Mouse (Mus musculus) forebrain, embryonic 13.5 days (tissue): ENCODE results near the gene Ykt6. TPM values are rescaled to one million over a fixed set of nuclear protein-coding genes. Genes with fewer than 3 reads are reported as not detected.

Experiments used
- ATAC-seq: fragments of 200-750 bp; cut with Nextera tagmentation; 2 replicates; pipeline ENCODE4 v1.8.0; 2017
- H3K27ac ChIP-seq: fragments of 300-500 bp; sonication (generic); 2 replicates; pipeline ENCODE4 v1.5.1; 2015; ENCODE audit warnings: inconsistent platforms, mild to moderate bottlenecking, moderate library complexity
- H3K27me3 ChIP-seq: fragments of 300-500 bp; sonication (generic); 2 replicates; pipeline ENCODE4 v1.6.1; 2015; ENCODE audit warnings: mild to moderate bottlenecking, inconsistent platforms
- H3K36me3 ChIP-seq: fragments of 300-500 bp; sonication (generic); 2 replicates; pipeline ENCODE4 v1.6.1; 2015; ENCODE audit warnings: mild to moderate bottlenecking, inconsistent platforms; ENCODE audit not compliant: poor library complexity, severe bottlenecking
- H3K4me1 ChIP-seq: fragments of 300-500 bp; sonication (generic); 2 replicates; pipeline ENCODE4 v1.6.1; 2015; ENCODE audit warnings: inconsistent platforms
- H3K4me2 ChIP-seq: fragments of 300-500 bp; sonication (generic); 2 replicates; pipeline ENCODE4 v1.6.1; 2015; ENCODE audit warnings: inconsistent platforms, mild to moderate bottlenecking, moderate library complexity
- H3K4me3 ChIP-seq: fragments of 300-500 bp; sonication (generic); 2 replicates; pipeline ENCODE4 v1.5.1; 2015; ENCODE audit warnings: mild to moderate bottlenecking, inconsistent platforms
- H3K9ac ChIP-seq: fragments of 300-500 bp; sonication (generic); 2 replicates; pipeline ENCODE4 v1.6.1; 2015; ENCODE audit warnings: mild to moderate bottlenecking, inconsistent platforms
- H3K9me3 ChIP-seq: fragments of 300-500 bp; sonication (generic); replicated peaks from 2 replicates; pipeline ENCODE4 v1.6.1; 2016; ENCODE audit warnings: inconsistent platforms
- WGBS: fragments of 180-500 bp; shearing (Covaris S2); methylation state at CpG from one replicate; pipeline ENCODE4 v1.1.7; 2015; 5-methylcytosine and 5-hydroxymethylcytosine counted together
- polyA plus RNA-seq: library from polyadenylated mRNA; unstranded; fragments of >200 nt; fragmentation: Nextera tagmentation; extraction: Ambion mirVana; gene quantifications from 2 replicates; pipeline ENCODE4 v1.2.1, GENCODE M21; 2015

Gene Ykt6
- polyA plus RNA-seq, 1 experiment from 2014 or later, result 65.3 TPM

DNA sequence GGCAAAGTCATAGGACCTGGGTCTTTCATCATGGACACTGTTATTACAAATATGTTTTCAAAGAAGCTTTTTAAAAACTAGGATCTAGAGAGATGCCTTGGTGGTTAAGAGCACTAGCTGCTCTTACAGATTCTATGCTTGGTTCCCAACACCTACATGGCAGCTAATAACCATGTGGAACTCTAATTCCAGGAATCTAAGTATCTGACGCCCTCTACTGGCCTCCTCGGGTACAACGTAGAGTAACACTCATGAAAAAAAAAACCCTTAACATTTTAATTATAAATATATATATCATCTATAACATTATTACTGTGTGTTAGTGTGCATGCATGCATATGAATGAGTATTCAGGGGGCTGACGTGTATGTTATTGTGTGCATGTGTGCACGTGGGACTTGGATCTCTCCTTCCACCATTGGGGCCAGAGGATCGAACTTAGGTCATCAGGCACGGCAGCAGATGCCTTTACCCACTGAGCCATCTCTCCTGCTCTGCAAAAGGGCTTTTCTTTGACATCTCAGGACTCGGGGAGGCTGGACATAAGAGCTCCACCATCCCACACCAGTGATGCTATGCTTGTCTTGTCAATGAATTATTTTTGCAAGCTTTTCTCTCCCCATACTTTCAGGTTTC lies 2.2 kb upstream of the Ykt6 start:
- Histone ChIP-seq H3K27me3 (no peaks in the 10 kb centered on the region), H3K4me1 (peaks cover 30% of the 10 kb centered on the region), H3K4me3 (no peak overlapping the region), H3K36me3 (no peaks in the 10 kb centered on the region; the same call in 1 of the 2 replicates), H3K27ac (no peak overlapping the region), H3K9ac (no peak overlapping the region), H3K4me2 (no peak overlapping the region), H3K9me3 (no peaks in the 10 kb centered on the region)
- ATAC-seq, result no peak
- 33% methylated on average over 8 of the region's 8 CpGs for WGBS

DNA sequence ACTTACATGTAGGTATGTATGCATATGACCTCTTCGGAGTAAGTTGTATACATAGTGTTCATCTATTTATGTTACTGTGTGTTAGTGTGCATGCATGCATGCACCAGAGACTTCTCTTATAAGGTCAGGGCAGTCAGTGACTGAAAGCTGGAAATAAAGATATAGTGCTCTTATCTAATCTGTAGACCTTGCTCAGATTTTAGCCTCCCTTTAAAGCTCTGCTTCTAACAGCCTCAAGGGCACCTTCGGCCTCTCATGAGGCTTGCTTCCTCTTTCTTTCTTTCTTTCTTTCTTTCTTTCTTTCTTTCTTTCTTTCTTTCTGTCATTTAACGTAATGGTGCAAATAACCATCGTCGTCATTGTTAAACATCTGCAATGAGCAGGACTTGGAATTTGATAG lies 1.1 kb upstream of the Ykt6 start:
- Histone ChIP-seq H3K9me3 (no peaks in the 10 kb centered on the region), H3K36me3 (peaks cover 4% of the 10 kb centered on the region), H3K27ac (no peak overlapping the region), H3K9ac (no peak overlapping the region), H3K4me3 (no peak overlapping the region), H3K27me3 (no peaks in the 10 kb centered on the region), H3K4me1 (peaks cover 29% of the 10 kb centered on the region), H3K4me2 (no peak overlapping the region)
- WGBS, result 86% methylated on average over 5 of the region's 5 CpGs
- ATAC-seq, result no peak

DNA sequence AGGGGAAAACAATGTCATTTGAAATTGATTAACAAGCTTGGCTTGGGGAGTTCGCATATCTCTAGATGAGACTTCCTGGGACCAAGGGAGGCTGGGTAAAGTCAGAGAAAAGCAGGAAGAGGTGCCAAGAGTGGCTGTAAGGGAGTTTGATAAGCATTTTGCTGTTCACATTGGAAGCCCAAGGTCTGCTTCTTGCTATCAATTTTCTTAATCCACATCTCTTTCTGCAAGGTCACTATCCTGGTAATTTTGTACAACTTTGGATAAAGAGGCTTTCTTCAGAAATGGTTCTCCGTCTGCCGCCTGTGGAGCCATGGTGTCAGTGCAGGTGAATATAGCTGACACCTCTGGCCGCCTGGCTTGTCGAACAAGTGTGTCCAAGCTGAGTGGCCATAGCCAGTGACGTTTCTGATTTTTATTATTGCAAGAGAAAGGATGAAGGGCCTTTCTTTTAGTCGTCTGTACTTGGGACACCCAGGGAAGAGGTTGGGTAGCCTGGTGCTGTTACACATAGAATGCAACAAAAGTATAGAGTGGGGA lies 458 bp upstream of the Ykt6 start:
- peak; percentile 70 for ATAC-seq

DNA sequence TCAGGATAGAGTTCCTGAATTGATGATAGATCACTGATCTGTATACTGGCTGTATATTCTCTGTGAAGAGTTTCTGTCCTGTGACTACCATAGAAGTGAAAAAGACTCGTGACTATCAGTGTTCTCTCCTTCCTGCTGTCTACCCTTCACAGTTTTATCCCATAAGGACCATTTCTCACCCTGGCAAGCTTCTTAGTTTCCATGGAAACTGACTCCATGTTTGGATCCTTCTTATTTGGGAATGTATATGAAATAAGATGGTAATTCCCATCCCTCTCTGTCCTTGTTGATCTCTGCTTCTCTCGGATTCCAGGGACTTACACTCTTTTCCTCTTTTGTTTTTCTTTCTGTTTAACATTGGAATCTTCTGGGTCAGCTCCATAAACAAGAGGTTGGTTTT lies 4.6 kb downstream of the Ykt6 start:
- Histone ChIP-seq H3K4me1 (peaks cover 17% of the 10 kb centered on the region), H3K27me3 (no peaks in the 10 kb centered on the region), H3K27ac (no peak overlapping the region), H3K36me3 (peaks cover 53% of the 10 kb centered on the region), H3K4me3 (no peak overlapping the region), H3K9me3 (no peaks in the 10 kb centered on the region), H3K4me2 (no peak overlapping the region), H3K9ac (no peak overlapping the region)
- 77% methylated on average over 2 of the region's 2 CpGs for WGBS
- no peak for ATAC-seq

More for the DNA sequence above, 458 bp upstream of the Ykt6 start:
- peak overlapping the region; percentile 97 for H3K9ac ChIP-seq
- no peaks in the 10 kb centered on the region for H3K27me3 ChIP-seq
- H3K4me2 ChIP-seq, result peak overlapping the region; percentile 86
- H3K4me3 ChIP-seq, result peak overlapping the region; percentile 96
- H3K4me1 ChIP-seq, result peaks cover 23% of the 10 kb centered on the region
- no peaks in the 10 kb centered on the region for H3K9me3 ChIP-seq
- WGBS, result 6% methylated on average over 7 of the region's 7 CpGs
- H3K36me3 ChIP-seq, result peaks cover 7% of the 10 kb centered on the region
- H3K27ac ChIP-seq, result peak overlapping the region; percentile 89

GRCm38 (mm10) chr11:5965865-5966264 lies 10.4 kb downstream of the Ykt6 start:
- Histone ChIP-seq H3K27ac (no peak overlapping the region), H3K9ac (no peak overlapping the region), H3K9me3 (no peaks in the 10 kb centered on the region), H3K4me2 (no peak overlapping the region), H3K36me3 (peaks cover 97% of the 10 kb centered on the region), H3K4me1 (no peaks in the 10 kb centered on the region), H3K27me3 (no peaks in the 10 kb centered on the region), H3K4me3 (no peak overlapping the region)
- 81% methylated on average over 11 of the region's 11 CpGs for WGBS
- ATAC-seq, result no peak

- Histone ChIP-seq H3K4me1 (no peaks in the 10 kb centered on the region), H3K36me3 (peaks cover 96% of the 10 kb centered on the region), H3K27me3 (no peaks in the 10 kb centered on the region), H3K9ac (no peak overlapping the region), H3K27ac (no peak overlapping the region), H3K4me2 (no peak overlapping the region), H3K9me3 (no peaks in the 10 kb centered on the region), H3K4me3 (no peak overlapping the region)
- no peak for ATAC-seq
- 92% methylated on average over 3 of the region's 3 CpGs for WGBS
These were observed 11.3 kb downstream of the Ykt6 start for GRCm38 (mm10) chr11:5966751-5967150.

DNA sequence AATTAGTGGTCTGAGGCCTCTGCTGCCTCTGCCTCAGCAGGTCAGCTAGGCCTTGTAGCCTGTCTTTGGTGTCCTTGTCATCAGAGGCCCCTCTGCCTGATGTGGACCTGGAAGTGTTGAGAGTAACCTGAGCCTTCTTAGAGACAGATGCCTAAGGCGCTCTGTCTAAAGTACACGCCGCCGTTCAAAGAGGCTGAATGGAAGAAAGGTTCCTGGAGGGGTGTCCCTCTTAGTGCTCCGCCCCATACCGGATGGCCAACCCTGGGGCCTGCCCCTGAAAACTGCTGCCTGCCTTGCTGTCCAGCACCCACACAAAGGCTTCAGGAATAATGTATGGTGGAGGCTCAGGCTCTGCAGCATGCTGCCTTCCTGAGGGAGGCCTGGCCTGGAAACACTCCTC lies 12.7 kb downstream of the Ykt6 start:
- H3K9ac ChIP-seq, result no peak overlapping the region
- no peaks in the 10 kb centered on the region for H3K9me3 ChIP-seq
- no peak overlapping the region for H3K4me2 ChIP-seq
- H3K36me3 ChIP-seq, result peaks cover 89% of the 10 kb centered on the region
- no peak overlapping the region for H3K27ac ChIP-seq
- WGBS, result 88% methylated on average over 6 of the region's 6 CpGs
- H3K27me3 ChIP-seq, result no peaks in the 10 kb centered on the region
- H3K4me3 ChIP-seq, result no peak overlapping the region
- no peaks in the 10 kb centered on the region for H3K4me1 ChIP-seq
- no peak for ATAC-seq

DNA sequence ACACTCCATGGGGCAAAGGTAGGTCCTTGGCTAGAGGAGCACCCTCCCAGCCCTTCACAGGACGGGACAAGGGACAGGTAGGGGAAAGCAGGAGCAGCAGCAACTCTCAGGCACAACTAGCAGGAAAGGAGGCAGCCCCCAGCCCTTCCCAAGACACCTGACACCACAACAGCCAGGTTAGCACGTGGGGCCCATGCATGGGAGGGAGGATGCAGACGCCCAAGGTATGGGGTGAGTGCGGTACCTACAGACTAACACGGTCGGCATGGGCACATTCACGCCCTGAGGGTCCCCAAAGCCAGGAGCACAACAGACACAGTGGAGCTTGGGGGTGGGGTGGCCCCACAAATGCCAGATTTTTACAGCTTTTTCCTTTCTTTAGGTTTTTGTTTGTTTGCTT lies 15.7 kb downstream of the Ykt6 start:
- Histone ChIP-seq H3K27me3 (no peaks in the 10 kb centered on the region), H3K36me3 (peaks cover 59% of the 10 kb centered on the region), H3K4me2 (no peak overlapping the region), H3K4me3 (no peak overlapping the region), H3K9me3 (no peaks in the 10 kb centered on the region), H3K9ac (no peak overlapping the region), H3K27ac (no peak overlapping the region), H3K4me1 (no peaks in the 10 kb centered on the region)
- no peak for ATAC-seq
- 64% methylated on average over 7 of the region's 7 CpGs for WGBS

DNA sequence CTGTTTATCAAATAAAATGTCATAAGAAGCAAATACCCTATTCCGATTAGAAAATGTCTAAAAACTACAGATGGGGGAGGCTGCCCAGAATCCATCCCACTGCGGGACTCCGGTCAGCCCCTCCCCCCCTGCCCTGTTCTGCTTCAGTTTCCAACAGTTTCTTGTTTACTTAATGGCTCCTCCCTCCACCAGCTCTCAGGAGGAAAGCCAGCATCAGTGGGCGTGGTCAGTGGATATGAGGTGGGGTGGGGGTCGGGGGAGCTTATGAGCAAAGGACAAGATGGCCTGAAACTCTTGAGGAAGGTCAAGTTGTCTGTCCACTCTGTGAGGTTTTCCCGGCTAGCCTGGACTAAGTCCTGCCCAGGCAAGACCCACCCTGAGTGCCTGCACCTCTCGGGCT lies 17.7 kb downstream of the Ykt6 start:
- 54% methylated on average over 7 of the region's 7 CpGs for WGBS
- ATAC-seq, result no peak
- H3K36me3 ChIP-seq, result peaks cover 39% of the 10 kb centered on the region
- H3K9me3 ChIP-seq, result no peaks in the 10 kb centered on the region
- no peak overlapping the region for H3K9ac ChIP-seq
- H3K27ac ChIP-seq, result no peak overlapping the region
- H3K4me1 ChIP-seq, result no peaks in the 10 kb centered on the region
- no peak overlapping the region for H3K4me2 ChIP-seq
- no peak overlapping the region for H3K4me3 ChIP-seq
- no peaks in the 10 kb centered on the region for H3K27me3 ChIP-seq

GRCm38 (mm10) chr11:5974053-5974452 lies 18.6 kb downstream of the Ykt6 start:
- no peaks in the 10 kb centered on the region for H3K4me1 ChIP-seq

DNA sequence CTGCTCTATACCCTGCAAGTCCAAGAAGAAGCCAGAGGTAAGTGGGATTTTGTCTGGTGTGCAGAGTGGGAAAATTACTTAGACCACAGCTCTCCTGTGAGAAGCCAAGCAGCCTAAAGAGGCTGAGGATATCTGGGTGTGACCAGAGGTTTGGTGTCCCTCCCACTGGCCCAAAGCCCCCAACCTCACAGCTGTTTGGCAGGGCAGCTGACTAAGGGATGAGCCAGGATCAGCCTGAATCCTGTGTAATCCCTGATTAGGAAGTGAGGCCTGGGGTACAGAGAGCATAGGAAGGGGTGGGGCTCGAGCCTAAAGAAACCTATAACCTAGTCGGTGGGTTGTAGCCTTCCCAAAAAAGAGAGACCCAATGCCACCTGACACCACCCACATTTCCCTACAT lies 19.6 kb downstream of the Ykt6 start:
- H3K4me3 ChIP-seq, result no peak overlapping the region
- peaks cover 22% of the 10 kb centered on the region for H3K36me3 ChIP-seq
- H3K4me2 ChIP-seq, result no peak overlapping the region
- 54% methylated on average over 2 of the region's 2 CpGs for WGBS
- ATAC-seq, result no peak
- no peaks in the 10 kb centered on the region for H3K4me1 ChIP-seq
- H3K27ac ChIP-seq, result no peak overlapping the region
- no peak overlapping the region for H3K9ac ChIP-seq
- H3K9me3 ChIP-seq, result no peaks in the 10 kb centered on the region
- no peaks in the 10 kb centered on the region for H3K27me3 ChIP-seq

More at GRCm38 (mm10) chr11:5974053-5974452, 18.6 kb downstream of the Ykt6 start:
- Histone ChIP-seq H3K27me3 (no peaks in the 10 kb centered on the region), H3K36me3 (peaks cover 30% of the 10 kb centered on the region), H3K4me3 (no peak overlapping the region), H3K27ac (no peak overlapping the region), H3K9ac (no peak overlapping the region), H3K4me2 (no peak overlapping the region), H3K9me3 (no peaks in the 10 kb centered on the region)
- ATAC-seq, result no peak
- WGBS, result 77% methylated on average over 6 of the region's 6 CpGs

DNA sequence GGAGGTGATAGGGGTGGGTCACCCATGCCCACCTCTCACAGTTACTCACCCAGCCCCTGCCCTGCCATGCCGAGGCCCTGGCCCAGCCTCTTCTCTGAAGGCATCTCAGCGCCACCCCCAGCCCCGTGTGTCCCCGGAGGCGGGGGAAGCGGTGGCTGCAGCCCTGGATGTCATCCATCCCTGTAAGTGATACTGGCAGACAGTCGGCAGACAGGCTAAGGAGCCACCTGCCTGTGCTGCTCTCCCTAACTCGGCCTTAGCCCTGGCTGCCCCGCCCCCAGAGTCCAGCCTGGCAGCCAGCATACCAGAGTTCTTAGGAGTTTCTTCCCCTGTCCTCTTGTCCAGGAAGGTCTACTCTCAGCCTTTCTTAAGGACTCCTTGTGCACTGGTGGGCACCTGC lies 20.6 kb downstream of the Ykt6 start:
- 22% methylated on average over 9 of the region's 9 CpGs for WGBS
- peaks cover 12% of the 10 kb centered on the region; the same call in 1 of the 2 replicates for H3K36me3 ChIP-seq
- H3K9ac ChIP-seq, result no peak overlapping the region

GRCm38 (mm10) chr11:5979088-5979487 lies 23.6 kb downstream of the Ykt6 start:
- Histone ChIP-seq H3K9ac (no peak overlapping the region), H3K4me1 (no peaks in the 10 kb centered on the region), H3K4me2 (no peak overlapping the region), H3K27me3 (no peaks in the 10 kb centered on the region), H3K36me3 (no peaks in the 10 kb centered on the region), H3K4me3 (no peak overlapping the region), H3K27ac (no peak overlapping the region), H3K9me3 (no peaks in the 10 kb centered on the region)
- WGBS, result 91% methylated on average over 7 of the region's 7 CpGs
- ATAC-seq, result no peak

More for the DNA sequence above, 20.6 kb downstream of the Ykt6 start:
- H3K9me3 ChIP-seq, result no peaks in the 10 kb centered on the region
- H3K27me3 ChIP-seq, result no peaks in the 10 kb centered on the region
- H3K4me3 ChIP-seq, result no peak overlapping the region
- H3K4me2 ChIP-seq, result no peak overlapping the region
- H3K27ac ChIP-seq, result no peak overlapping the region
- no peaks in the 10 kb centered on the region for H3K4me1 ChIP-seq
- no peak for ATAC-seq
